Mouse (Mus musculus) ES-CJ7 (cell line): Measurements from ENCODE around the gene Olfr1185-ps1.
"Not testable (repeated sequence)": the region's sequence is repeated elsewhere in the genome, so short reads cannot be mapped to it uniquely, and the experiment has no call there.

Experiments used
- DNase-seq: peaks from one replicate; pipeline ENCODE4 v3.0.0; 2011; ENCODE audit warnings: low read depth, low spot score

The Olfr1185-ps1 gene

GRCm38 (mm10) chr2:88493020-88493419, at the start of gene Olfr1185-ps1:
Olfr1185-ps1 (plus strand) TSS chr2:88493320.
- no peak for DNase-seq

- DNase-seq: no peak
Observed at GRCm38 (mm10) chr2:88449031-88449430, 44.1 kb upstream of the Olfr1185-ps1 start, which contains the start of gene Gm13757. Gm13757 (minus strand) TSS chr2:88449131.

- not testable (repeated sequence) for DNase-seq
Observed at GRCm38 (mm10) chr2:88454567-88454966, 38.6 kb upstream of the Olfr1185-ps1 start, which contains the start of gene Olfr1183. Olfr1183 (plus strand) TSS chr2:88454867.

GRCm38 (mm10) chr2:88483298-88483697, 9.8 kb upstream of the Olfr1185-ps1 start, which contains the start of gene Olfr1184:
Olfr1184 (plus strand) TSS chr2:88483598.
- DNase-seq: no peak

GRCm38 (mm10) chr2:88518251-88518650, 25.1 kb downstream of the Olfr1185-ps1 start, which contains the start of gene Olfr1186:
Olfr1186 (plus strand) TSS chr2:88518551.
- DNase-seq: no peak

GRCm38 (mm10) chr2:88525720-88526119, 32.6 kb downstream of the Olfr1185-ps1 start:
- DNase-seq: no peak
